Mouse (Mus musculus) C2C12 (cell line): ENCODE measurements around the gene Phldb1.

Source experiments
- CTCF ChIP-seq: IDR thresholded peaks from one replicate; pipeline ENCODE4 v1.5.1; 2011; ENCODE audit not compliant: control insufficient read depth, insufficient read depth, insufficient read length
- MAX ChIP-seq: IDR thresholded peaks from one replicate; pipeline ENCODE4 v1.6.1; 2011; ENCODE audit warnings: mild to moderate bottlenecking, control low read depth
- USF1 ChIP-seq: IDR thresholded peaks from one replicate; pipeline ENCODE4 v1.6.1; 2011; ENCODE audit warnings: low read depth, mild to moderate bottlenecking, control low read depth, moderate library complexity

- no peak for TF ChIP-seq CTCF
- no peak for TF ChIP-seq MAX
- no peak for TF ChIP-seq USF1
Observed at GRCm38 (mm10) chr9:44745371-44745770, 10.4 kb upstream of the Phldb1 start.
